Mouse (Mus musculus) heart, postnatal 0 days (tissue): ENCODE data around the gene Rps2.

Experiments used
- CTCF ChIP-seq: IDR thresholded peaks from 2 replicates; pipeline ENCODE4 v1.5.1; 2016; ENCODE audit warnings: antibody characterized with exemption, control low read depth, low read depth
- EP300 ChIP-seq: IDR thresholded peaks from 2 replicates; pipeline ENCODE4 v1.6.1; 2016; ENCODE audit warnings: antibody characterized with exemption, low read depth

- no peak for TF ChIP-seq CTCF
- TF ChIP-seq EP300, result no peak
Observed at GRCm38 (mm10) chr17:24723122-24723880, 5.4 kb downstream of the Rps2 start.
